Mouse (Mus musculus) left cerebral cortex, postnatal 10 days (tissue): ENCODE measurements at regions not wholly inside any gene's neighbourhood (a gene's known extent, or its start where the extent isn't known, plus 50 kb on each side); places are given as distances from the start of the nearest gene placed in this dataset. TPM values are rescaled to one million over a fixed set of nuclear protein-coding genes. Genes with fewer than 3 reads are reported as not detected.
A peak's percentile ranks its signal among the peaks of the same experiment; 100 is the strongest.

Experiments
- DNase-seq, 2 experiments: peaks; one replicate each; pipeline ENCODE4 v3.0.0; 2021 to 2022; ENCODE audit warnings: low spot score in 2 of 2, mixed read lengths in 1 of 2; ENCODE audit errors: extremely low spot score in 1 of 2
- intact Hi-C: fragments of 180-260 bp; cut with DNase I; formaldehyde crosslinking; loops from one replicate; pipeline ENCODE4 v1.15.1; 2025
- microRNA-seq: library from miRNA; unstranded; fragments of <30 nt; microRNA quantifications from one replicate; pipeline ENCODE4 v1.2.0, GENCODE M21; 2022

DNA sequence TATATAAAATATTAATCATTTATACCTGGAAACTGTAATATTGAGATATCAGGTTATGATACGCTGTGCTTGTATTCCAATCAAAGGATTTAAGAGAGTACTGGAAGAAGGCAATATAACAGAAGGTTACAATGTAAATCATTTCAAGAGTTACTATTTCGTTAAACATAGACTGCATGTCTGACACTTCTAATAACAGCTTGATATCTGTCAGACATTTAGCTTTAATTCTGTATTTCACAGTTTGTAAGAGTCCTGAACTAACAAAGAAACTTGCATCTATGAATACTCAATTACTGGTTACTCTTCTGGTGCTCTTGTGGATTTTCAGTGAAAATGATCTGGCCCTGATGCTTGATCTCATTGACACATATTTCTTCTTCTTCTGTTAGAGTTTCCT lies 840.6 kb downstream of the Cdh9 start:
- intact Hi-C loops: no loop called here
- no peak for DNase-seq

DNA sequence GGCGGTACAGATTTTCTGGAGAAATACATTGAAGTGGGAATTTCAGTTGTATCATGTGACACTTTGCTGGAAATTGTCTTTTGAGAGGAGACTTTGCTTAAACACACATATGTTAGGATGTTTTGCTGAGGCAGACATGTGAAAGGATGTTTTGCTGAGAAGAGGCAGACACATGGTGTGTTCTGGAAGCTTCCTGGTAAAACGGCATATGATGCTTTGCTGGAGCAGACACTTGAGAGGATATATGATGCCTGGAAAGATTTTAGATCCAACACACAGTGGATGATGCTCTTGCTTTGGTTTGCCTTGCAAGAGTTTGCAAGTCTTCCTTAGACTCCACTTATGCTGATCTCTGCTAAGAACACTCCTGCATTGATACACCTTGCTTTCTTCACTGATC lies 860.1 kb downstream of the Cdh9 start:
- intact Hi-C loops: no loop called here
- no peak for DNase-seq

DNA sequence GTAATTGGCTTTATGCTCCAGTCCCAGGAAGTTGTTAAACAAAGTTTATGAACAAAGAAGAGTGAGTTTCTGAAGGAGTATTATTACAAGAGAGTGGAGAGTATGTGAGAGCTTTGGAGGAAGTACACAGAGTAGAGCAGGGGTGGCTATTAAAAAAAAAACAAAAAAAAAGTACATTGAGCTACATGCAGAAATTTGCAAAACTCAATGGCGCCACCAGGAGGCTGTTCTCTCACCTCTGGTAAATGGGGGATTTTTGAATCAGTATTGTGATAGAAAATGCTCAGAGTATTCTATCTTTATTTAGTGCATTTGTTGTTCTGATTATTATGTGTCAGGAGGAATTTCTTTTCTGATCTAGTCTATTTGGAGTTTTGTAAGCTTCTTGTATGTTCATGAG lies 875.8 kb downstream of the Cdh9 start:
- intact Hi-C loops: no loop called here

DNA sequence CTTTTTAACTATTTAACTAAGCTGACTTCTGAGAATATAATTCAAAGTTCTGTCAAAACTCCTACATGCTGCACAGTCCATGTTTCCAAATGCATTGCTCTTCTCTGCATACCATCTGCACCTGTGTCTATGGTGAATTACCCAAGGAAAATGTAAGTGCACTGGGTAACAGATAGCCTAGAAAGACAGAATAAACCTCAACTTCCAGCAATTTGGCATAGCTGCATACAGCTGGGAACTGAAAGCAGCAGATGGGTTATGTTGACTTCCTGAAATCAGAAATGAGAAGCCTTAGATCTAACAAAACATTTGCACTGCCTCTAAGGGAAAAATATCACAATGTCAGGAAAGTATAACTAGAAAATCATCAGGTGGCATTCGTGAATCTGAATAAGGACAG lies 886.4 kb downstream of the Cdh9 start:
- no peak for DNase-seq
- intact Hi-C loops: no loop called here

More for the DNA sequence above, 875.8 kb downstream of the Cdh9 start:
- DNase-seq: peak in 1 of 2 experiments; percentile 20

DNA sequence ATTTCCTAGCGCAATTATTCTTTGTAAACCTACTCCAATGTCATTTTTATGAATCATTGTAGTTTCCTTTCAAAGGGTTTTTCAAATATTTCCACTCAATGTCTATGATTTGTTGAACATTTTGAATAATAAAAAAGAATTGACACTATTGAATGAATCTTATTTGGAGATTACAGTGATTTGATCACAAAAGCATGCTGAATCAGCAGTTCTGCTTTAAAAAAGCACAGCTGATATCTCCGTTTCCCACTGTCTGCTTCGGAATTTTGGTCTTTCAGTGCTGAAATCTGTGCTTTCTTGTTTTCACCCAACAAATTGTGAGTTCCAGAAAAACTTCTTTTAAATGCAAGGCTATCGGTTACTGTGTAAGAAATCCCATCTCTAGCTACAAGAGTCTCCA lies 912.7 kb downstream of the Cdh9 start:
- no peak for DNase-seq
- intact Hi-C loops: no loop called here

Small RNA genes lying in the stretch of these regions (microRNA-seq; reads per million reads assigned to microRNA genes)
- gene Gm22032: not detected
